Mouse (Mus musculus) urinary bladder, postnatal 36 days (tissue): ENCODE measurements around the gene Rab11fip4.
A peak's percentile ranks its signal among the peaks of the same experiment; 100 is the strongest.

ENCODE experiments used
- DNase-seq, 2 experiments: peaks; one replicate each; pipeline ENCODE4 v3.0.0; 2022; ENCODE audit warnings: low spot score in 2 of 2, mixed read lengths in 1 of 2

Rab11fip4 gene

GRCm38 (mm10) chr11:79711766-79712369 lies 120.9 kb downstream of the Rab11fip4 start:
- DNase-seq = no peak

- DNase-seq = no peak
Measured at GRCm38 (mm10) chr11:79713184-79713583, 122.2 kb downstream of the Rab11fip4 start.

GRCm38 (mm10) chr11:79713678-79714077 lies 122.7 kb downstream of the Rab11fip4 start:
- DNase-seq = no peak

- DNase-seq = no peak
Measured at GRCm38 (mm10) chr11:79714082-79714742, 123.2 kb downstream of the Rab11fip4 start.

- DNase-seq = no peak
Measured at GRCm38 (mm10) chr11:79714743-79715110, 123.7 kb downstream of the Rab11fip4 start.

- no peak for DNase-seq
Measured at GRCm38 (mm10) chr11:79715316-79715715, 124.3 kb downstream of the Rab11fip4 start.

GRCm38 (mm10) chr11:79715733-79716452 lies 124.9 kb downstream of the Rab11fip4 start:
- DNase-seq = no peak

- DNase-seq = no peak
Measured at GRCm38 (mm10) chr11:79716453-79716749, 125.4 kb downstream of the Rab11fip4 start.

GRCm38 (mm10) chr11:79717271-79717670 lies 126.3 kb downstream of the Rab11fip4 start:
- DNase-seq = no peak

- no peak for DNase-seq
Measured at GRCm38 (mm10) chr11:79717801-79718200, 126.8 kb downstream of the Rab11fip4 start.

GRCm38 (mm10) chr11:79718202-79718601 lies 127.2 kb downstream of the Rab11fip4 start:
- no peak for DNase-seq

- no peak for DNase-seq
Measured at GRCm38 (mm10) chr11:79718829-79719346, 127.9 kb downstream of the Rab11fip4 start.

- DNase-seq = no peak
Measured at GRCm38 (mm10) chr11:79720737-79721136, 129.7 kb downstream of the Rab11fip4 start.

- no peak for DNase-seq
Measured at GRCm38 (mm10) chr11:79722811-79723210, 131.8 kb downstream of the Rab11fip4 start.

GRCm38 (mm10) chr11:79725005-79725404 lies 134.0 kb downstream of the Rab11fip4 start:
- no peak for DNase-seq

GRCm38 (mm10) chr11:79729231-79730047 lies 138.4 kb downstream of the Rab11fip4 start:
- peak in 1 of 2 experiments; percentile 70 for DNase-seq

- DNase-seq = no peak
Measured at GRCm38 (mm10) chr11:79730462-79730861, 139.4 kb downstream of the Rab11fip4 start.

GRCm38 (mm10) chr11:79731476-79731875 lies 140.5 kb downstream of the Rab11fip4 start:
- no peak for DNase-seq

- DNase-seq = no peak
Measured at GRCm38 (mm10) chr11:79733013-79733412, 142.0 kb downstream of the Rab11fip4 start.

GRCm38 (mm10) chr11:79736232-79737006 lies 145.4 kb downstream of the Rab11fip4 start:
- no peak for DNase-seq

- DNase-seq = no peak
Measured at GRCm38 (mm10) chr11:79737126-79737697, 146.2 kb downstream of the Rab11fip4 start.
